Mouse (Mus musculus): ENCODE data around the gene Rpsa.
A peak's percentile ranks its signal among the peaks of the same experiment; 100 is the strongest.

Gene Rpsa

GRCm38 (mm10) chr9:120110211-120111018, 17.1 kb upstream of the Rpsa start, which contains the start of gene Slc25a38:
TSS of gene Slc25a38 (plus strand) at chr9:120110374.
- Histone ChIP-seq H3K36me3 (ENCODE audit: insufficient read depth, low read length) (peaks cover 3% of the 10 kb centered on the region), H3K27me3 (ENCODE audit: insufficient read depth, low read length) (no peaks in the 10 kb centered on the region), H3K4me3 (replicated peaks; ENCODE audit: low read length) (peak within 1 kb of the TSS; percentile 98), H3K9me3 (ENCODE audit: low read length) (peaks cover 20% of the 10 kb centered on the region), H3K4me1 (replicated peaks; ENCODE audit: low read depth, low read length) (peaks cover 38% of the 10 kb centered on the region)
- peak; percentile 81 for TF ChIP-seq CTCF (conservative IDR thresholded peaks at IDR 0.05; ENCODE audit: low read length)
- TF ChIP-seq POU5F1 (IDR thresholded peaks at IDR 0.05; ENCODE audit: borderline replicate concordance, low read length): no peak

GRCm38 (mm10) chr9:120111156-120111945, 16.1 kb upstream of the Rpsa start:
- peaks cover 47% of the 10 kb centered on the region for H3K4me1 ChIP-seq (replicated peaks; ENCODE audit: low read depth, low read length)
- peaks cover 3% of the 10 kb centered on the region for H3K36me3 ChIP-seq (ENCODE audit: insufficient read depth, low read length)
- no peak for TF ChIP-seq NANOG (IDR thresholded peaks at IDR 0.05; ENCODE audit: borderline replicate concordance, low read length)
- no peak for TF ChIP-seq CTCF (conservative IDR thresholded peaks at IDR 0.05; ENCODE audit: low read length)
- no peak for TF ChIP-seq POU5F1 (IDR thresholded peaks at IDR 0.05; ENCODE audit: borderline replicate concordance, low read length)
- H3K9me3 ChIP-seq (ENCODE audit: low read length): peaks cover 20% of the 10 kb centered on the region
- peak overlapping the region; percentile 98 for H3K4me3 ChIP-seq (replicated peaks; ENCODE audit: low read length)
- no peaks in the 10 kb centered on the region for H3K27me3 ChIP-seq (ENCODE audit: insufficient read depth, low read length)

GRCm38 (mm10) chr9:120112472-120112871, 15.0 kb upstream of the Rpsa start:
- H3K4me1 ChIP-seq (replicated peaks; ENCODE audit: low read depth, low read length): peaks cover 59% of the 10 kb centered on the region
- no peak for TF ChIP-seq CTCF (conservative IDR thresholded peaks at IDR 0.05; ENCODE audit: low read length)
- no peak for TF ChIP-seq POU5F1 (IDR thresholded peaks at IDR 0.05; ENCODE audit: borderline replicate concordance, low read length)
- no peak for TF ChIP-seq NANOG (IDR thresholded peaks at IDR 0.05; ENCODE audit: borderline replicate concordance, low read length)
- H3K36me3 ChIP-seq (ENCODE audit: insufficient read depth, low read length): peaks cover 14% of the 10 kb centered on the region
- peaks cover 20% of the 10 kb centered on the region for H3K9me3 ChIP-seq (ENCODE audit: low read length)
- no peaks in the 10 kb centered on the region for H3K27me3 ChIP-seq (ENCODE audit: insufficient read depth, low read length)
- H3K4me3 ChIP-seq (replicated peaks; ENCODE audit: low read length): no peak overlapping the region

- no peak for TF ChIP-seq POU5F1 (IDR thresholded peaks at IDR 0.05; ENCODE audit: borderline replicate concordance, low read length)
- no peak for TF ChIP-seq CTCF (conservative IDR thresholded peaks at IDR 0.05; ENCODE audit: low read length)
- TF ChIP-seq NANOG (IDR thresholded peaks at IDR 0.05; ENCODE audit: borderline replicate concordance, low read length): no peak
- no peak overlapping the region for H3K4me3 ChIP-seq (replicated peaks; ENCODE audit: low read length)
Measured at GRCm38 (mm10) chr9:120113456-120113855, 14.0 kb upstream of the Rpsa start.

GRCm38 (mm10) chr9:120114051-120114788, 13.3 kb upstream of the Rpsa start:
- Histone ChIP-seq H3K9me3 (ENCODE audit: low read length) (peaks cover 5% of the 10 kb centered on the region; the same call in 1 of the 2 replicates), H3K4me1 (replicated peaks; ENCODE audit: low read depth, low read length) (peaks cover 70% of the 10 kb centered on the region), H3K36me3 (ENCODE audit: insufficient read depth, low read length) (peaks cover 30% of the 10 kb centered on the region), H3K27me3 (ENCODE audit: insufficient read depth, low read length) (no peaks in the 10 kb centered on the region), H3K4me3 (replicated peaks; ENCODE audit: low read length) (no peak overlapping the region; the same call in 1 of the 2 replicates)
- TF ChIP-seq NANOG (IDR thresholded peaks at IDR 0.05; ENCODE audit: borderline replicate concordance, low read length): no peak
- TF ChIP-seq CTCF (conservative IDR thresholded peaks at IDR 0.05; ENCODE audit: low read length): no peak
- no peak for TF ChIP-seq POU5F1 (IDR thresholded peaks at IDR 0.05; ENCODE audit: borderline replicate concordance, low read length)

More at GRCm38 (mm10) chr9:120113456-120113855, 14.0 kb upstream of the Rpsa start:
- peaks cover 24% of the 10 kb centered on the region for H3K36me3 ChIP-seq (ENCODE audit: insufficient read depth, low read length)
- peaks cover 12% of the 10 kb centered on the region for H3K9me3 ChIP-seq (ENCODE audit: low read length)
- no peaks in the 10 kb centered on the region for H3K27me3 ChIP-seq (ENCODE audit: insufficient read depth, low read length)
- peaks cover 67% of the 10 kb centered on the region for H3K4me1 ChIP-seq (replicated peaks; ENCODE audit: low read depth, low read length)

GRCm38 (mm10) chr9:120114789-120115151, 12.7 kb upstream of the Rpsa start:
- no peaks in the 10 kb centered on the region for H3K27me3 ChIP-seq (ENCODE audit: insufficient read depth, low read length)
- H3K4me1 ChIP-seq (replicated peaks; ENCODE audit: low read depth, low read length): peaks cover 75% of the 10 kb centered on the region
- H3K4me3 ChIP-seq (replicated peaks; ENCODE audit: low read length): no peak overlapping the region
- peaks cover 36% of the 10 kb centered on the region for H3K36me3 ChIP-seq (ENCODE audit: insufficient read depth, low read length)
- no peaks in the 10 kb centered on the region for H3K9me3 ChIP-seq (ENCODE audit: low read length)
- TF ChIP-seq NANOG (IDR thresholded peaks at IDR 0.05; ENCODE audit: borderline replicate concordance, low read length) (no peak), CTCF (conservative IDR thresholded peaks at IDR 0.05; ENCODE audit: low read length) (no peak), POU5F1 (IDR thresholded peaks at IDR 0.05; ENCODE audit: borderline replicate concordance, low read length) (no peak)

GRCm38 (mm10) chr9:120115580-120115979, 11.9 kb upstream of the Rpsa start:
- H3K9me3 ChIP-seq (ENCODE audit: low read length): no peaks in the 10 kb centered on the region
- peaks cover 83% of the 10 kb centered on the region for H3K4me1 ChIP-seq (replicated peaks; ENCODE audit: low read depth, low read length)
- peaks cover 44% of the 10 kb centered on the region for H3K36me3 ChIP-seq (ENCODE audit: insufficient read depth, low read length)
- no peak for TF ChIP-seq CTCF (conservative IDR thresholded peaks at IDR 0.05; ENCODE audit: low read length)
- 0 out of 2 replicates have a peak overlapping the region, but pooled peaks have one; percentile 10 for H3K4me3 ChIP-seq (replicated peaks; ENCODE audit: low read length)
- no peaks in the 10 kb centered on the region for H3K27me3 ChIP-seq (ENCODE audit: insufficient read depth, low read length)

GRCm38 (mm10) chr9:120116184-120116624, 11.3 kb upstream of the Rpsa start:
- Histone ChIP-seq H3K4me3 (replicated peaks; ENCODE audit: low read length) (peak overlapping the region; percentile 14), H3K36me3 (ENCODE audit: insufficient read depth, low read length) (peaks cover 50% of the 10 kb centered on the region), H3K27me3 (ENCODE audit: insufficient read depth, low read length) (no peaks in the 10 kb centered on the region), H3K9me3 (ENCODE audit: low read length) (no peaks in the 10 kb centered on the region), H3K4me1 (replicated peaks; ENCODE audit: low read depth, low read length) (peaks cover 85% of the 10 kb centered on the region)
- TF ChIP-seq NANOG (IDR thresholded peaks at IDR 0.05; ENCODE audit: borderline replicate concordance, low read length): no peak
- no peak for TF ChIP-seq CTCF (conservative IDR thresholded peaks at IDR 0.05; ENCODE audit: low read length)
- no peak for TF ChIP-seq POU5F1 (IDR thresholded peaks at IDR 0.05; ENCODE audit: borderline replicate concordance, low read length)
